Mouse (Mus musculus): ENCODE measurements at regions not wholly inside any gene's neighbourhood (a gene's known extent, or its start where the extent isn't known, plus 50 kb on each side); places are given as distances from the start of the nearest gene placed in this dataset.

DNA sequence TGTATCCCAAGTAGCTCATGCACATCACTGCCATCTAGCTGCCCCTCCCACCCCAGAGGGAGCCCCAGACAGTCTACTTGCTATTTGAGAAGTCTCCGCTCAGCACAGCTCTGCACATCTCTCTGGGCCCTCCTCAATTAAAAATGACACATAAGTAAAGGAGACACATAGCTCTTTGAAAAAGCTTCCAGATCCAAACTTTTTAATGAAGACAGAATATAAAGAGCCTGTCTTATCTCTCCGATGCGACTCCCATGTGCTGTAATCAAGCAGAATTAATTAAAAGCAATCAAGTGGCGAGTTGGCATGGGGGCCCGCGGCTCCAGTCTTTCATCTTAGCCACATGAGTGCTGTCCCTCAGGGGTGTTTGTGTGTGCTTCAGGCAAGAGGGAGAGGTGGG is 144.6 kb upstream of the Gjb5 start:
- no peak for DNase-seq

DNA sequence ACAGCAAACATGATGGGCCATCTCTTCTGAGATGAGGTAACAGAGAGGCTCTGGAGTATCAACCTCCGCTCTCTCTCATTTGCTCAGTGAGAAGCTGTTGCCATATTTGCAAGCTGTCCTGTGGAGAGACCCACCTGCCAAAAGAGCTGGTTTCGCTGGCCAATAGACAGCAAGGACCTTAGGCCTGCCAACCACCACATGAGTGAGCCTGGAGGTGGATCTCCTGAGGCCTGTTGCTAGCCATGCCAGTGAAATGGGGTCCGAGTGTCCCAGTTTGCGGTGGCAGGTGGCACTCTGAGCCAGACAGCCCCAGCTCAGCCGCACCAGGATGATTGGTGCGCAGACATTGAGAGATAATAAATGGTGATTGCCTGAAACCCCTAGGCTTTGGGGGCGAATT is 143.9 kb upstream of the Gjb5 start:
- no peak for DNase-seq

DNA sequence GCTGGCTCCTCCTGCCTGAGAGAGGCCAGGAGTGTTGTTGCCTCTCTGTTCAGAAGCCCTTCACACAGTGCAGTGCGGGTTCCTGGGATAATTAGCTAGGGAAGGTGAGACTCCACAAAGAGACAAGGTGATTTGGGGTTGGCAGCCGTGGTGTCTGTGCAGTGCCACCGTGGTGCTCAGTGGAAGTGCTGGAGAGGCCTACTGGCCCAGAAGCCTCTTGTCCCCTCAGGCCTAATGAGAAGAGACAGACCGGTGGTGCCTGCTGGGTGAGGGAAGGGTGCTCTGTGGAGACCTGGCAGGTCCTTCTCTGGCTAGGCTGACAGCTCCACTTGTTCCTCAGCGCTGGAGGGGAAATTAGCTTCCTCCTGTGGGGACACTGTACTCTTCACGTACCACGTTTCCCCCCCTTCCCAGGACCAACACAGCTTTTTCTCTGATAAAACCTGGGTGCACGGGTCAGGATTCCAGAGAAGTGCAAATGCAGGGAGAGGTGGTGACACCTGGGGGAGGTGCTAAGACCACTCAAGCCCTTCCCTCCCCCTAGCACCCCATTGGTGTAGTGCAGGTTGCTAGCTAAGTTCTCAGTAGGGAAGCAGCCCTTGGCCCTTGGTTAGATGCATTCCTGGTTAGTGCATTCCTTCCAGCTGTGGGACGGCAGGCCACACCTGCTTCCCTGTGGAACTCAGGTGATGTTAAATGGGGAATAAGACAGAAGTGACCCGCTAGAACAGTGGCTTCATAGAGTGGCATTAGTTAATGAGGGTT is 129.2 kb upstream of the Gjb5 start:
- no peak for DNase-seq

DNA sequence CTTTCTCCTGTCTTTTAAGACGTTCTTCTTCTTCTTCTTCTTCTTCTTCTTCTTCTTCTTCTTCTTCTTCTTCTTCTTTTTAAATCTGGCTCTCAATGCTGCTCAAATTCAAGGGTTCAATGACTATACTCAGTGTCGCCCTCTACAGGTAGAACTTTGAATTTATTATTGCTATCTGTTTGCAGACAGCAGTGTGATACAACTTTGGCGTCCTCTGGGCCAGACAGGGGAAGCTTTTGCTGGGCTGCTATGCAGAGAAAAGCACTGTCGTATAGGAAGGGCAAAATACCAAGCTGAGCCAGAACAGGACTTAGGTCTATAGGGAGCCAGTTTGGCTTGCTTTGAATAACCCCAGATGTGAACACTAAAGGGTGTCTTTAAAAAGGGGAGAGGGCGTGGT is 127.3 kb upstream of the Gjb5 start:
- DNase-seq: no peak

DNA sequence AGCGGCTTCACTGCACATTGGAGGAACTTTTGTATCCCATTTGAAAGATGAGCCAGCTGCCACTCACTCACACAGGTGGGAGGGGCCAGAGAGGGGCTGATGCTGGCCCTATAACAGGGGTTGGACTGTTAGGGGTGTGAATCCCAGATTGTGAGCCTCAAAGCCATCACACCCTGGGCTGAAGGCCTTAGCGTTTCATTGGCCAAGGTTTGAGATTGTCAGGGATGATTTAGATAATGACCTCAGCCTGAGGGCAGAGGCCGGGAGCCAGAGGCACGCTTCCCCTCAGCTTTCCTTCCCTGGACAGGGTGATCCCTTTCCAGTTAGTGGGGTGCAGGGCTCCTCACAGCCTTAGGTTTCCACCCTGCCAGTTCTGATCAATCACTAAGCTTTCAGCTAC is 124.5 kb upstream of the Gjb5 start:
- no peak for DNase-seq

DNA sequence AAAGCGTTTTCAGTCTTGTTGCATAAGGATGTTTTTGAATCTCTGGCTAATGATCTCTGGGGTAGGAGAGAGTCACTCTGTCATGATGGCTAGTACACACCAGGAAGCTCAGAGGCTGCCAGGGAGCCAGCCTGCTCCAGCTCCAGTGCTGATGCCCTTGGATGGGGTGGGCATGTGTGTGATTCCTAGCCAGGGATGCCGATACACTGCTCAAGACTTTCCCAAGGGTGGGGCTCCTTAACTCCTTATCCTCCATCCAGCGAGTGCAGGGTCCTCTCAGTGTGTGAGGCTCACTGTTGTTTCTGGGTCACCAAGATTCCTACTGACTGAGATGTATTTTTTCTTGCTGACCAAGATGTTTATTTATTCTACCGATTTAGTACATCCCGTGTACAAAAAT is 122.4 kb upstream of the Gjb5 start:
- no peak for DNase-seq

DNA sequence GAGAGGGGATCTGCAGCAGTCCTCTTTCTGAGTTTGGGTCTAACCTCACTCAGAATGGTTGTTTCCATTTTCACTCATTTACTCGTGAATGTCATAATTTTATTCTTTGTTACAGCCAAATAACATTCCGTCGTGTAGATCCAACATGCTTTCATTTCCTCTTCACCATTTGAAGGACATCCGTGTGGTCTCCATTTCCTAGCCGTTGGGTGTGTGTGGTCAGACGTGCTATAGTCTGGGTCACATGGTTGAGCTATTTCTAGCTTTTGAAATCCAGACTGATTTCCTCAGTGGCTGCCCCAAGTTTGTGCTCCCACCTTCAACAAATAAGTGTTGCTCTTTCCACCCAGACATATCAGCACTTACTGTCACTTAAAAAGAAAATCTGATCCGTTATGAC is 111.9 kb upstream of the Gjb5 start:
- no peak for DNase-seq

DNA sequence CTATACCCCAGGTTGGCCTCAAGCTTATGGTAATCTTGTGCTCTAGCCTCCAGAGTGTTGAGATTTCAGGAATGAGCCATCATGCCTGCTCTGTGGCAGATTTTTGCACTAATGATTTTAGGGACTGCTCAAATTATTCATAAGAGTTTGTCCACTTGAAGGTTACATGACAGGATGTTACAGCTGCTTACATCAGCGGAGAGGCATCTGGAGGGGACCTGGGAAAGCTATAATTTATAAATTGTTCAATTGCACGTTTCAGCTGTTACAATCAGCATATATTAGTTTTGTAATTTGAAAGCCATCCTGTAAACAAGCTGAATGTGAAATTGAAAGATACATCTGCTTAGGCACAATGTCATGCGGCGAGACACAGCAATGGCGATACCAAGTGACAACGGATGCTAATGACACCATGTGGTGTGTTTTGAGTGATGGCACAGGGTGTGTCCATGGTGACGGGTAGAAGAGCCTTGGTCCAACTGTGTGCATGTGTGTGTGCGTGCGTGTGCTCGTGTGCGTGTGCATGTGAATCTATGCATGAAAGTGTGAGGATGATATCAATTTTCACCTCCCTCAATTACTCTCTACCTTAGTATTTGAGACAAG is 96.6 kb upstream of the Gjb5 start:
- no peak for DNase-seq

DNA sequence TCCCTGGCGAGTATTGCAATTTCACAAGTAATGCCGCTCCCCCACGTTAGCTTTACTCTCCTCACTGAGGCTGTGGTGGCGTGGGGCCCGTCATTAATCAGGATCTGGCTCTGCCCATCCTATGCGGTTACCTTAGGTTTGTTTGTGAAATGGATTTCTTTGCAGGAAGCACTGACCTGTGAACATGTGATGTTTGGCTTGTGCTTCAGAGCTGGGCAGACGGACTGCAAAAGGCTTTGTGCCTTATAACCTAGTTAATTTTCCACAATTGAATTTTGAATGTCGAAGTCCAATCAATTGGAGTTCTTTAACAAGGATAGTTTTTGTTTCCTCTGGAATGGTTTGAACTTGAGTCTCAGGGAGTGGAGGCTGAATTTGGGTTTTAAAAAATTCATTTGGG is 94.1 kb upstream of the Gjb5 start:
- no peak for DNase-seq

DNA sequence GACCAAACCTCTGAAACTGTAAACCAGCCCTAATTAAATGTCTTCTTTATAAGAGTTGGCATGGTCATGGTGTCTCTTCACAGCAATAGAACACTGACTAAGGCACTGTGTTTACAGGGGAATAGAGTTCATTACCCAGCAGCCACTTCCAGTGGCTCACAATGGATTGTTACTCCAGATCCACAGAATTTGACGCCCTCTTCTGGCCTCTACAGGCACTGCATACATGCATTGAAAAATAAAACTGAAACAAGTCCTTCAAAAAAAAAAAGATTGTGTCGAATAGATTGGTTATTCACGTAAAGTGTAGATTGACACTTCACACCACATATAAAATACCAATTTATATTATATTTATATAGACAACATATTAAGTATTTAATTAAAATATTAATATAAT is 87.3 kb upstream of the Gjb5 start:
- no peak for DNase-seq

DNA sequence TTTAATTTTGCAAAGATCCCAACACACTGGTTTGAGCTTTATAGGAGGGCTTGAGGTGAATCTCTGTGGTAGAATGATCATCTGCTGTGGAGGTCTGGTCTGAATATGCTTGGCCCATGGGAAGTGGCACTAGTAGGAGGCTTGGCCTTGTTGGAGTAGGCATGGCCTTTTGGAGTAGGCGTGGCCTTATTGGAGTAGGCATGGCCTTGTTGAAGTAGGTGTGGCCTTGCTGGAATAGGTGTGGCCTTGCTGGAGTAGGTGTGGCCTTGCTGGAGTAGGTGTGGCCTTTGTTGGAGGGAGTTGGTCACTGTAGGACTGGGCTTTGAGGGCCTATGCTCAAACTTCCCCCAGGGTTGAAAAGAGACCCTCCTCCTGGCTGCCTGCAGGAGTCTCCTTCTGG is 86.1 kb upstream of the Gjb5 start:
- no peak for DNase-seq

DNA sequence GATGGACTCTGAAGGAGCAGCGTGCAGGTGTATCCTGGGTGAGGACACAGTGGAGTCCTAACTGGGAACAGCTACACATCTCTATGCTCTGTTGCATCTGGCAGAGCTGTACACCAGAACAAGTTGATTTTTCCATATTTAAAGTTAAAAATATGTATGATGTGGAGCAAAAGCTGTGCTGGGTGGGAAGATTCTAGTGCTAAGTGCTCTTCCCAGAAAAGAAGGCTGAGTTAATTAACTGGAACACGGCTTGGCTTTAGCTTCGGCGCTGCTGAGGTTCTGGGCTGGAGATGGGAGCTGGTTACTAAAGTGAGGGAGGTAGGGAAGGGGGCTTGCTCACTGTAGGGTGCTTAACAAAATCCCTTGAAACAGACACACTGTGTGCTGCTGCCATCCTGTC is 84.0 kb upstream of the Gjb5 start:
- DNase-seq: no peak

DNA sequence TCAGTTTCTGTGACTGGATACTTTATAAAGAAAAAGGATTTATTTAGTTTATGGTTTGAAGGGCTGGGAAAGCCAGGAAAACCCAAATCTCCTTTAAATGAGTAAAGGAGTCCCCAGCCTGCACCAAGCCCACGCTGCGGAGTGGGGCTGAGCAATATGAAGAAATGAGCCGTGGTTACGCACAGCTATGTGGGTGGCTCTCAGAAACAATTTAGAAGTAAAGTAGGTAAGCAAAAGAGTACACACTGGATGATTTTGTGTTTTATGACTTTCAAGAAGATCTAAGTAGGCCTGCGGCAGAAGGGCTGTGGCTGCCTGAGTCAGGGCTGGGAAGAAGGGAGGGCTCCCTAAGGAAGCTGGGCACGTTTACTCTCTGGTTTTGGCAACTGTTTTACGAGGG is 82.6 kb upstream of the Gjb5 start:
- no peak for DNase-seq

DNA sequence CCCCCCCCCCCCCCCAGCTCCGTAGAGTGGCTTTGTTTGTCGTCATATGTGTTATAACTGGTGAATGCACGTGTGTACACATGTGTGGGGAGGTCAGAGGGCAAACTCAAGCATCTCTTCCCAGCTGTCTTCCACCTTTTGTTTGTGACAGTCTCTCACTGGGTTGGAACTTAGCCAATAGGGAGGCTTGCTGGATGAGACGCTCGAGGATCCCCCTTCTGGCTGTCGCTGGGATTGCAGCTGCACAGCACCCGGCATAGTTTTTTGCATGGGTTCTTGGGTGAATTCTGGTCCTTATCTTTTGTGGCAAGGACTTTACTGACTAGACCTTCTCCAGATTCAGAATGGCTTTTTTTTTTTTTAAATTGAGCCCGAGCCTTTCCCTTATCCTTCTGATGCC is 77.1 kb upstream of the Gjb5 start:
- DNase-seq: peak; percentile 46

DNA sequence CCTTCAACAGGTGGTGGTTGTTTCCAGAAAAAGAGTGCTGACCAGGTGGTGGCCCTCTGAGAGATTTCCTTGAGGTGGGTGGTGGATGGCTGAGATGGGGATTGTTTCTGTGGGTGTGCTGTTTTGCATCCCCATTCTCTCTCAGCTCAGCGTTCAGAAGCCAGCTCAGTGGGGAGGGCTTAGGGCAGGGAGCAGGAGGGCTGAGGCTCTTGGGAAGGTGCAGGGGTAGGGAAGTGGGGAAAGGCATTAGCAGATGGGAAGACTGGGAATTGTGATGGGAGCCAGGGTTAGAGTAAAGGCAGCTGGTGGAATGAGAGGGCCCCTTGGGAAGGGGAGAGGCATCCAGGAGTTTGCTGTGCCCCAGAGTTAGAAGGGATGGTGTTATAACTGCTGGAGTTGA is 72.3 kb upstream of the Gjb5 start:
- DNase-seq: no peak

DNA sequence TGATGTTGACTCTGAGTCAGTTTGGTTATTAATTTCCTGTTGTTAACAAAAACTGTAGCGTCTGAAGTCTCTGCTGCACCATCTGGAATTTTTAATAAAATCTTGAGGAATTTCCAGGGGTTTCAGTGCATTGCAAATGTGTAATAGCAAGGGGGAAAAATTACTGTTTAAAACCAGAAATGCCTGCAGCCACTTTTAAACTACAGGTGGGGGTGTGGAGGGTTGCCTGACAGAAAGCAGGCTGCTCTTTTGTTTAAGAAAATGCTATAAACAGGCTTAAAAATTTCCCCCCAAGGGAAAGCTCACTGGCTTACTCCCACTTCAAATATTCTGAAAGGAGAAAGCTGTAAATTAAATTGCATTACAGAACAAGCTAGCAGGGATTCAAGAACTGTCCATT is 71.8 kb upstream of the Gjb5 start:
- DNase-seq: no peak

DNA sequence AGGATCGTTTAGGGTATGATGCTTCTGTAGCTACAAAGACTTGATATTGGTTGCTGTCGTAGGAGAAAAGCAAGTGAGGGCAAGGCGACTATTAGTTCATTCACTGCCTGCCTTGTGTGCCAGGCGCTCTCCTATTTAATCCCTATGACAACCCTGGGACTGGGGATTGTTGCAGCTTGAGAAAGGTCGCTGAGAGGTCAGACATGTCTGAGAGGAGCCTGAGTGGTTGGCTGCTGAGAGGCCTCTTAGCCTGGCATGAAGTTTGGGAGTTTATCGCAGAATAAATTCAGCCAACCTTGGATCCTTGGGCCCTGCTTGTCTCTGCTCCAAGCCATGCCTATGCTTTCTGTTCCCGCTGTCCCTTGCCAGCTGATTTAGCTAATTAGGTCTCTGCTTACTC is 65.9 kb upstream of the Gjb5 start:
- no peak for DNase-seq

DNA sequence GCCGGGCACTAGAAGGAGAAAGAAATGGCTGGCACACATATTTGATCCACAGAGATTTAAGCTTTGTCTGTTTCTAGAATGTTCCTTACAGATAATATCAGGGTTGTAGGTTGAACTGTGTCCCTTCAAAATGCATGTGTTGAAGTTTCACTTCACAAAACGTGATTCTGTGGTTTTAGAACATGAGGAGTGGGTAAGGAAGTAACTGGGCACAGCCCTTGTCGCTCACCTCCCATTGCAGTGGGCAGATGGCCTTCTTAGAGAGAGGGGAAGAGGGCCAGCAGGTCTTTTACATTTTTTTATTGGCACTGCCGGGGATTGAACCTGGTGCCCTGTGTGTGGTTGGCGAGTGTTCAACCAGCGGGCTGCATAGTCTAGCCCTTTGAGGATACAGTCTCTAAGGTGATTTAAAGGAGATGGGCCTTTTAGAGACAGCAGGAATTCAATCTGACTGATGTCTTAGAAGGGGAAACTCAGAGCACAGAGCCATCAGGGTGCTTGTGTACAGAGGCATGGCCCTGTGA is 64.0 kb upstream of the Gjb5 start:
- DNase-seq: no peak

DNA sequence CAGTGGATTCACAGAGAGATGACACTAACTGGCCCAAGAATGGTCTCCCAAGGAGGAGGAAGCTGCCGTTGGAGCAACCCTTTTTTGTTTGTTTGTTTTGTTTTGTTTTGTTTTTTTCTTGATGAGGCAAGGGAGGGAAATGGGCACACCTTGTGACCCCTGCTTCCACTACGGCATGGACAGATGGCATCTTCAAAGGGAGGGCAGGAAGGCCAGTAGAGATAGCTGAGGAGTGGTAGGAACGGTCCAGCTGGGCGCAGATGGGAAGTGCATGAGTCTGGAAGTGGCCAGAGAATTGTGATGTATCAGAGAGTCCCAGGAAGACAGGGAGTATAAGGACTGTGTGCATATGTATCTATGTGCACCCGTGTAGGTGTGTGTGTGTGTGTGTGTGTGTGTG is 63.1 kb upstream of the Gjb5 start:
- no peak for DNase-seq

DNA sequence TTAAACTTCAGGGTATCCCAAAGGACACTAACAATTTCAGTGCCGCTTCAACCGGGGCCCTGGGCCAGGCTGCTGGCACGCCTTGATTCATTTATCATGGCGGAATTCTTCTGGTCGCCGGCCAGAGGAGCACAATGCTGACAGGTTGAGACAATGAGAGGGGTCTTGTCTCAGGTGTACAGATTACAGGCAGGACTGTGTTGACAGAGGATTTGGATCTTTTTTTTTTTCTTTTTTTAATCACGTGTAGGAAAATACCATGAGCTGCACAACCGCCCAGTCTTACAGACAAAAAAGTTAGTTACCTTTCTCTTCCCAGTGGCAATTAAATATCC is 61.8 kb upstream of the Gjb5 start:
- DNase-seq: no peak

DNA sequence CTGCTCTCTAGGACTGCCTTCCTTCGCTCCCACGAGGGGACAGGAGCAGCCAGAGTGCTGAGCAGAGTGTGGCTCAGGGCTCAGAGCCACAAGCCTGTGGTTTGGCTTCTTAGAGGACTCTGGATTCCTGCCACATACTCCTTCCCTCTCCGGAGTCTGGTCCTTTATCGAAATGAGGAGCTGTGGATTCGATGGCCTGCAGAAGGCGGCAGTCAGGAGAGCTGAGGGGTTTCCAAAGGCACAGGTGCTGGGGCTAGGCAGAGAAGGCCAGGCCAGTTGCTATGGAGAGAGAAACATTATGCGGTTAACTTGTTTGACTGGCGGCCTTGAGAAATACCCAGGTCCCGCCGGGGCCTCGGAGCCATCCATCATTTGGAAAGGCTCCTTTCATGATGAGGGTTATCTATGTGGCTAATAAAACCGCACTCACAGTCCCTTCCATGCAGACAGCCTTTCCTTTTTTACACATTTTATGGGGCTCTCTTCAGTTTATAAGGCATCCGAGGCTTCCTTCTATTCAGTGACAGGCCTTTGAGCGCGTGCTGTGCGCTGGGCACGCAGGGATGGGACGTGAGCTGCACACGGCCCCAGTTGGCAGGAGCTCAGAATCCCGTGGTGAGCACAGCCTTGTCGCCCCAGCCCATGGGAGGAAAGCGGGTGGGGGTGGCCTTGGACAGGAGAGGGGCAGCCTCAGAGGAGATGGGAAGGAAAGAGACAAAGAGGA is 61.2 kb upstream of the Gjb5 start:
- DNase-seq: no peak

DNA sequence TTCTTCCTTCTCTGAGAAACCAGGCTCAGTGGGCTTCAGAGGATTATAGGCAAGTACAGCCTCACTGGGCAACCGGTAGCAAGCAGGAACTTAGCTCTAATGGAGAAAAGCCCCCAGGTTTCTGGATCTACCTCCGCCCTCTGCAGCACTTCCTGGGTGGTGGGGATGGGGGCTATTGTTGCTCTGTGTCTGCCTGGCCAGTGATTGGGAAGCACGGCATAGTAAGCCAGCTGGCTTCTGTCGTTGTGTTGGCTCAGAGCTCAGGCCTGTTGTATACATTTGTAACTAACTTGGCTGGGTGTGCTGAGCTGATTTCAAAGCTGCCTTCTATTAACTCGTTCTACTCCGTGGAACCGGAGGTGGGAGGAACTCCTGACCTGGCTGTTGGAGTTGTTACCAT is 58.9 kb upstream of the Gjb5 start:
- DNase-seq: no peak

DNA sequence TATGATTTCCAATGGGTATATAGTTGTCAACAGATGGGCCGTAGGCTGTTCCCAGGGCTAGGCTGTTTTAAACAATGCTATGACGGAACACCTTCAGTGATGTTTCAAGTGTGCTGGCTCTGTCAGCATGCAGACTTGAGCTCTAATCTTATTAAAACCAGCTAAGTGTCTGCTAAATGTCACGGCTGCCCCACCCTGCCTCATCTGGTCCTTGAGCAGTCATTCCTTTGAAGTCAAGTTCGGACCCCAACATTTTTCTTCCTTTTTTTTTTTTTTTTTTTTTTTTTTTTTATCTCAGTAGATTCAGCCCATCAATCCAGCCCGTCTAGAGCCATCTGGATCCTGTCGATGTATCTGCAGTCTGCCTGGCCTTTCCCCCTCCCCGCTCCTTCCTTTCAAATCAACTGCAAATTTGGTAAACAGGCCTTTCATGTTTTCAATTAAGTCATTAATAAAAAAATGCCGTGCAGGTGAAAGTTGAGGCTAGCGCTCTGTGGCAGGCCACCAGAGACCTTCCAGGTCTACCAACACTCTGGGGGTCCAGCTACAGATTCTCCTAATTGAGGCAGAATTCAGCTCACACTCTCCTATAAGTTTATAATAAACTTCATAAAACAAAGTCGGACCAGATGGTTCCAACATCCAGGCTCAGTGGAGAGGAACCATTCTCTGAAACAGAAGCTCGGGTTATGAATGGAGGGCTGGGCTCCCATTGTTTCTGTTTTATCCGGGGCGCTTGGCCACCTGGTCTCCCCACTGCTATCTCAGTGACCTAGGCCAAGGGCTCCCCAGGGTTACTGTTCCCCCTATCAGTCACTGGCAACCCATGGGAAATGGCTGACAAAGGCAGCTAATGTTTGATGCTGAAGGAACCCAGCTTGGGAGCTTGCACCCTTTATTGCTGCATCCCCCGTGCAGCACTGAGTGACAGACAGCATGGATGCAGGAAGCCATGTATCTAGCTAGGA is 56.3 kb upstream of the Gjb5 start:
- DNase-seq: no peak
